Mouse (Mus musculus): ENCODE results near the gene Phospho2. TPM values are rescaled to one million over a fixed set of nuclear protein-coding genes. Genes with fewer than 3 reads are reported as not detected.

The Phospho2 gene
- total RNA-seq (2014; rRNA removed) (29.6 and 34.4 TPM in 2 replicates), polyA plus RNA-seq (2012; rRNA removed) (36.0 and 39.8 TPM in 2 replicates)

- H3K36me3 ChIP-seq (ENCODE audit: control insufficient read depth, insufficient read depth, low read length), result peaks cover 19% of the 10 kb centered on the region
- H3K27me3 ChIP-seq (ENCODE audit: control insufficient read depth, insufficient read depth, low read length), result no peaks in the 10 kb centered on the region
- WGBS, result 1% methylated on average over 48 of the region's 48 CpGs
- TF ChIP-seq CTCF (IDR thresholded peaks at IDR 0.05; ENCODE audit: low read depth, low read length) (no peak), POLR2A (IDR thresholded peaks at IDR 0.05; ENCODE audit: extremely low read depth, insufficient read depth, low read length) (peak; percentile 74; the same call in 1 of the 2 replicates)
- peak within 1 kb of the TSS; percentile 56 for H3K27ac ChIP-seq (replicated peaks; ENCODE audit: insufficient read depth, low read depth, low read length)
- peak; percentile 97 for DNase-seq (ENCODE audit: extremely low read depth, low read depth, low spot score)
- H3K4me3 ChIP-seq (ENCODE audit: insufficient read depth, low read depth, low read length), result peak within 1 kb of the TSS; percentile 70
- H3K79me2 ChIP-seq (ENCODE audit: control insufficient read depth, insufficient read depth, low read length), result no peaks in the 10 kb centered on the region
- peak within 1 kb of the TSS; percentile 78 for H3K9ac ChIP-seq (ENCODE audit: low read depth, low read length)
- H3K4me1 ChIP-seq (ENCODE audit: control insufficient read depth, insufficient read depth, low read length), result peaks cover 2% of the 10 kb centered on the region; the same call in 1 of the 2 replicates
Observed at GRCm38 (mm10) chr2:69789429-69790069, at the start of gene Phospho2, which contains the start of gene Ccdc173. Gene Phospho2 (plus strand): TSS chr2:69789623. Gene Ccdc173 (minus strand): TSS chr2:69789575.

GRCm38 (mm10) chr2:69745091-69745490 is 44.3 kb upstream of the Phospho2 start:
- TF ChIP-seq POLR2A (IDR thresholded peaks at IDR 0.05; ENCODE audit: extremely low read depth, insufficient read depth, low read length) (no peak), CTCF (IDR thresholded peaks at IDR 0.05; ENCODE audit: low read depth, low read length) (peak; percentile 18; the same call in 1 of the 2 replicates)

GRCm38 (mm10) chr2:69760980-69761379 is 28.4 kb upstream of the Phospho2 start:
- WGBS, result 83% methylated on average over 5 of the region's 5 CpGs
- Histone ChIP-seq H3K36me3 (ENCODE audit: control insufficient read depth, insufficient read depth, low read length) (no peaks in the 10 kb centered on the region), H3K9ac (ENCODE audit: low read depth, low read length) (no peak overlapping the region), H3K79me2 (ENCODE audit: control insufficient read depth, insufficient read depth, low read length) (no peaks in the 10 kb centered on the region), H3K27ac (replicated peaks; ENCODE audit: insufficient read depth, low read depth, low read length) (no peak overlapping the region), H3K4me3 (ENCODE audit: insufficient read depth, low read depth, low read length) (no peak overlapping the region), H3K4me1 (ENCODE audit: control insufficient read depth, insufficient read depth, low read length) (no peaks in the 10 kb centered on the region), H3K27me3 (ENCODE audit: control insufficient read depth, insufficient read depth, low read length) (no peaks in the 10 kb centered on the region)
- no peak for DNase-seq (ENCODE audit: extremely low read depth, low read depth, low spot score)
- TF ChIP-seq POLR2A (IDR thresholded peaks at IDR 0.05; ENCODE audit: extremely low read depth, insufficient read depth, low read length) (no peak), CTCF (IDR thresholded peaks at IDR 0.05; ENCODE audit: low read depth, low read length) (no peak)

More at GRCm38 (mm10) chr2:69745091-69745490, 44.3 kb upstream of the Phospho2 start:
- no peak overlapping the region for H3K27ac ChIP-seq (replicated peaks; ENCODE audit: insufficient read depth, low read depth, low read length)
- no peaks in the 10 kb centered on the region for H3K27me3 ChIP-seq (ENCODE audit: control insufficient read depth, insufficient read depth, low read length)
- 92% methylated on average over 1 of the region's 1 CpGs for WGBS
- H3K79me2 ChIP-seq (ENCODE audit: control insufficient read depth, insufficient read depth, low read length), result peaks cover 2% of the 10 kb centered on the region; the same call in 1 of the 2 replicates
- H3K36me3 ChIP-seq (ENCODE audit: control insufficient read depth, insufficient read depth, low read length), result peaks cover 45% of the 10 kb centered on the region
- no peaks in the 10 kb centered on the region for H3K4me1 ChIP-seq (ENCODE audit: control insufficient read depth, insufficient read depth, low read length)
- no peak overlapping the region for H3K9ac ChIP-seq (ENCODE audit: low read depth, low read length)
- DNase-seq (ENCODE audit: extremely low read depth, low read depth, low spot score), result no peak
- no peak overlapping the region for H3K4me3 ChIP-seq (ENCODE audit: insufficient read depth, low read depth, low read length)

- Histone ChIP-seq H3K4me1 (ENCODE audit: control insufficient read depth, insufficient read depth, low read length) (no peaks in the 10 kb centered on the region), H3K9ac (ENCODE audit: low read depth, low read length) (no peak overlapping the region), H3K27me3 (ENCODE audit: control insufficient read depth, insufficient read depth, low read length) (no peaks in the 10 kb centered on the region), H3K36me3 (ENCODE audit: control insufficient read depth, insufficient read depth, low read length) (no peaks in the 10 kb centered on the region), H3K27ac (replicated peaks; ENCODE audit: insufficient read depth, low read depth, low read length) (no peak overlapping the region), H3K79me2 (ENCODE audit: control insufficient read depth, insufficient read depth, low read length) (no peaks in the 10 kb centered on the region), H3K4me3 (ENCODE audit: insufficient read depth, low read depth, low read length) (no peak overlapping the region)
- WGBS, result 89% methylated on average over 4 of the region's 4 CpGs
- DNase-seq (ENCODE audit: extremely low read depth, low read depth, low spot score), result no peak
- TF ChIP-seq CTCF (IDR thresholded peaks at IDR 0.05; ENCODE audit: low read depth, low read length), result no peak
- no peak for TF ChIP-seq POLR2A (IDR thresholded peaks at IDR 0.05; ENCODE audit: extremely low read depth, insufficient read depth, low read length)
Observed at GRCm38 (mm10) chr2:69763340-69763739, 26.1 kb upstream of the Phospho2 start.

- no peaks in the 10 kb centered on the region for H3K4me1 ChIP-seq (ENCODE audit: control insufficient read depth, insufficient read depth, low read length)
- 80% methylated on average over 1 of the region's 1 CpGs for WGBS
- H3K27me3 ChIP-seq (ENCODE audit: control insufficient read depth, insufficient read depth, low read length), result no peaks in the 10 kb centered on the region
- no peaks in the 10 kb centered on the region for H3K79me2 ChIP-seq (ENCODE audit: control insufficient read depth, insufficient read depth, low read length)
- no peaks in the 10 kb centered on the region for H3K36me3 ChIP-seq (ENCODE audit: control insufficient read depth, insufficient read depth, low read length)
- no peak for DNase-seq (ENCODE audit: extremely low read depth, low read depth, low spot score)
- no peak overlapping the region for H3K4me3 ChIP-seq (ENCODE audit: insufficient read depth, low read depth, low read length)
- no peak for TF ChIP-seq POLR2A (IDR thresholded peaks at IDR 0.05; ENCODE audit: extremely low read depth, insufficient read depth, low read length)
- no peak for TF ChIP-seq CTCF (IDR thresholded peaks at IDR 0.05; ENCODE audit: low read depth, low read length)
- no peak overlapping the region for H3K27ac ChIP-seq (replicated peaks; ENCODE audit: insufficient read depth, low read depth, low read length)
- no peak overlapping the region for H3K9ac ChIP-seq (ENCODE audit: low read depth, low read length)
Observed at GRCm38 (mm10) chr2:69764716-69765115, 24.7 kb upstream of the Phospho2 start.

- no peaks in the 10 kb centered on the region for H3K27me3 ChIP-seq (ENCODE audit: control insufficient read depth, insufficient read depth, low read length)
- H3K27ac ChIP-seq (replicated peaks; ENCODE audit: insufficient read depth, low read depth, low read length), result no peak overlapping the region
- DNase-seq (ENCODE audit: extremely low read depth, low read depth, low spot score), result no peak
- H3K9ac ChIP-seq (ENCODE audit: low read depth, low read length), result no peak overlapping the region
- no peak overlapping the region for H3K4me3 ChIP-seq (ENCODE audit: insufficient read depth, low read depth, low read length)
- no peaks in the 10 kb centered on the region for H3K79me2 ChIP-seq (ENCODE audit: control insufficient read depth, insufficient read depth, low read length)
- 95% methylated on average over 3 of the region's 3 CpGs for WGBS
- no peaks in the 10 kb centered on the region for H3K36me3 ChIP-seq (ENCODE audit: control insufficient read depth, insufficient read depth, low read length)
- TF ChIP-seq POLR2A (IDR thresholded peaks at IDR 0.05; ENCODE audit: extremely low read depth, insufficient read depth, low read length) (no peak), CTCF (IDR thresholded peaks at IDR 0.05; ENCODE audit: low read depth, low read length) (no peak)
- H3K4me1 ChIP-seq (ENCODE audit: control insufficient read depth, insufficient read depth, low read length), result no peaks in the 10 kb centered on the region
Observed at GRCm38 (mm10) chr2:69773331-69773730, 16.1 kb upstream of the Phospho2 start.
